Mouse (Mus musculus): Measurements from ENCODE around the gene Nod2. TPM values are rescaled to one million over a fixed set of nuclear protein-coding genes. Genes with fewer than 3 reads are reported as not detected.

Gene Nod2
- polyA plus RNA-seq, 1 experiment from 2014 or later = not detected

- Histone ChIP-seq H3K4me1 (replicated peaks) (0 out of 2 replicates have a peak, but pooled peaks cover 2% of the 10 kb centered on the region), H3K4me3 (no peak overlapping the region), H3K27ac (replicated peaks) (no peak overlapping the region), H3K36me3 (no peaks in the 10 kb centered on the region), H3K9me3 (no peaks in the 10 kb centered on the region), H3K27me3 (peaks cover 12% of the 10 kb centered on the region), H3K4me2 (no peak overlapping the region), H3K9ac (no peak overlapping the region)
- 63% methylated on average over 5 of the region's 5 CpGs for WGBS
- no peak for ATAC-seq (ENCODE audit: low FRiP score, low read depth)
These were observed 26.2 kb upstream of the Nod2 start for GRCm38 (mm10) chr8:88620931-88621330.

DNA sequence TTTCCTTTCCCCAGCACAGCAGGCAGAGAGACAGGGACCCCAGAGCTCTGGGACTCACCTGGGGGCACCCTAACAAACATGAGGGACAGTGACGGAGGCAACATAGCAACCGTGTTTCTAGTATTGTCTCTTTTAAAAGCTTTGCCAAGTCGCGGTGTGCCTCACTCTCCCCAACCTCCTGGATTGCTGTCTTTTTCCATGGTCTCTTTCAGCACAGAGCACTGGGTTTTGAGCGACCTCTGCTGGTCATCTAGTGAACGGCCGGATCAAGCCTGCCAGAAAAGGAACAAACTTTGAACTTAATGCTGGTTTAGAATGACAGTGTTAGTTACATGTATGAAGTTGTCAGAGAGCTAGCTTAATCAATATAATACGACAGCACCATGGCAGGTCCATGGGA is 25.7 kb upstream of the Nod2 start:
- H3K4me3 ChIP-seq = no peak overlapping the region
- H3K4me1 ChIP-seq (replicated peaks) = 0 out of 2 replicates have a peak, but pooled peaks cover 2% of the 10 kb centered on the region
- H3K9ac ChIP-seq = no peak overlapping the region
- H3K36me3 ChIP-seq = no peaks in the 10 kb centered on the region
- ATAC-seq (ENCODE audit: low FRiP score, low read depth) = 0 out of 2 replicates have a peak, but pooled peaks have one; percentile 47
- H3K9me3 ChIP-seq = no peaks in the 10 kb centered on the region
- no peak overlapping the region for H3K4me2 ChIP-seq
- no peak overlapping the region for H3K27ac ChIP-seq (replicated peaks)
- peaks cover 14% of the 10 kb centered on the region for H3K27me3 ChIP-seq
- WGBS = 2% methylated on average over 8 of the region's 8 CpGs

- Histone ChIP-seq H3K4me3 (no peak overlapping the region), H3K4me2 (no peak overlapping the region), H3K36me3 (no peaks in the 10 kb centered on the region), H3K27ac (replicated peaks) (no peak overlapping the region), H3K27me3 (peaks cover 14% of the 10 kb centered on the region), H3K9me3 (no peaks in the 10 kb centered on the region), H3K4me1 (replicated peaks) (peaks cover 18% of the 10 kb centered on the region), H3K9ac (no peak overlapping the region)
- ATAC-seq (ENCODE audit: low FRiP score, low read depth) = no peak
- WGBS = 67% methylated on average over 3 of the region's 3 CpGs
These were observed 23.8 kb upstream of the Nod2 start for GRCm38 (mm10) chr8:88623351-88623750.

GRCm38 (mm10) chr8:88624276-88624675 is 22.8 kb upstream of the Nod2 start:
- no peak overlapping the region for H3K4me2 ChIP-seq
- H3K36me3 ChIP-seq = no peaks in the 10 kb centered on the region
- H3K27me3 ChIP-seq = peaks cover 14% of the 10 kb centered on the region
- H3K27ac ChIP-seq (replicated peaks) = no peak overlapping the region
- no peak overlapping the region for H3K9ac ChIP-seq
- peaks cover 20% of the 10 kb centered on the region for H3K4me1 ChIP-seq (replicated peaks)
- H3K4me3 ChIP-seq = no peak overlapping the region
- no peaks in the 10 kb centered on the region for H3K9me3 ChIP-seq
- ATAC-seq (ENCODE audit: low FRiP score, low read depth) = no peak
- 72% methylated on average over 3 of the region's 3 CpGs for WGBS

DNA sequence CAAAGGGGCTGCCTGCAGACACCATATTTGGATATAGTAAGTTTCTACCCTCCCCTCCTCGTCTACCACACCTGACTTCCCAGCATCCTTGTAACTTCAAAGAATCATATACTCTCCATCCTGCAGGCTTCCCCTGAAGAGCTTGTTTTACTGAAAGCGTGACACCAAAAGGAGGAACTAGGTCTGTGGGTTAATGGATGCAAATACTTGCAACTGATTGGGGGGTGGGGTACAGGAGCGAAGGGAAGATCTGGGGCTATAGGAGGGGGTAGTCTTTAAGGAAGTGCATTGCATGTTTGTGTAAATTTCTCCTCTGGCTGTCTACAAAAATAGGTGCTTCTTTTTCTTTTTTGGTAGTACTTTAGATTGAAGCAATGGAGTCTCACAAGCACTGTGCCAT is 20.7 kb upstream of the Nod2 start:
- no peak overlapping the region; the same call in 1 of the 2 replicates for H3K9ac ChIP-seq
- ATAC-seq (ENCODE audit: low FRiP score, low read depth) = no peak
- peak overlapping the region; percentile 58 for H3K4me3 ChIP-seq
- H3K36me3 ChIP-seq = no peaks in the 10 kb centered on the region
- H3K27ac ChIP-seq (replicated peaks) = no peak overlapping the region
- peaks cover 14% of the 10 kb centered on the region for H3K27me3 ChIP-seq
- H3K4me1 ChIP-seq (replicated peaks) = peaks cover 18% of the 10 kb centered on the region
- no peaks in the 10 kb centered on the region for H3K9me3 ChIP-seq
- WGBS = 81% methylated on average over 3 of the region's 3 CpGs
- no peak overlapping the region; the same call in 1 of the 2 replicates for H3K4me2 ChIP-seq

DNA sequence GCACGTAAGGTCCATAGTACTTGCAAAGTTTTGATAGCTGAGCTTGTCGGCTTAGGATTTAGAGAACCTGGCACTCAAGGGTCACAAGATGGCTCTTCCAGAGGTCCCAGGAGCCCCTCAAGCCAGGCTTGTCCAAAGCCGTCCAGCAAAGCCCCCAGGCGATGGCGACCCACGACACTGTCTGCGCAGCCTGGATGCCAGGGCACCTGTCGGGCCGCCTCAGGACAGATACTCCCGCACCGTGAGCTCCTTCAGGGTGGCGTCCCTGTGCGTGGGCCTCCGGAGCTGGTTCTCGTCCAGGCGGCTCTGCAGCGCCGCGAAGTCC is 20.2 kb upstream of the Nod2 start:
- Histone ChIP-seq H3K27me3 (peaks cover 14% of the 10 kb centered on the region), H3K36me3 (no peaks in the 10 kb centered on the region), H3K4me1 (replicated peaks) (peaks cover 18% of the 10 kb centered on the region), H3K9ac (peak overlapping the region; percentile 75), H3K4me2 (peak overlapping the region; percentile 95), H3K27ac (replicated peaks) (peak overlapping the region; percentile 90), H3K4me3 (peak overlapping the region; percentile 58), H3K9me3 (no peaks in the 10 kb centered on the region)
- no peak; the same call in 1 of the 2 replicates for ATAC-seq (ENCODE audit: low FRiP score, low read depth)
- WGBS = 15% methylated on average over 19 of the region's 19 CpGs

DNA sequence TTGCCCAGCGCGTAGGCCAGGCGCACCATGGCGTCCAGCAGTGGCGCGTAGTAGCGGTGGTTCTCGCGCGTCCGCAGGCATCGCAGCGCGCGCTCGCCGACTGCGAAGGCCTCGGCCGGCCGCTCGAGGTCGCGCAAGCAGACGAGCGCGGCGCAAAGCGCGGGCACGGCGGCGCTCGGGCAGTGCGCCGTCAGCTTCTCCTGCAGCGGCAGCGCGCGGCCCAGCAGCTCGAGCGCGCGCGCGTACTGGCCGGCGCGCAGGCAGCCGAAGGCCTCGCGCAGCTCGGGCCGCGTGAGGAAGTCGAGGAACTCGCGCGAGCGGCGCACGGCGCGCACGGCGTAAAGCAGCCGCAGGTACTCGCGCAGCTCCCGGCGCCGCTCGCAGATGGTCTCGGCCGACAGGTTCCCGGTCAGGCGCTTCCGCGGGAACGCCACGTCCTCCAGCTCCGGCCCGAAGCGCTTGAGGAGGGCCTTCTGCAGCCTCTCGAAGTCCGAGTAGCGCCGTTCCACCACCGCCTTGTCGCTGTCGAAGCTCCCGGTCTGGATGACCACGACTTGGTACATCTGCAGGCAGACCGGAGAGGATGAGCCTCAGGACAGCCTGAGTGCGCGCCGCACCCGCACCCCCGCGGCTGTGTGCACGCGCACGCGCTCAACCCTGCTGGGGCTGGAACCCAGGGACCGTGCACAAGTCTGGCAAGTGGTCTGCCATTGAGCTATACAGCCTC is 19.7 kb upstream of the Nod2 start:
- Histone ChIP-seq H3K27me3 (peaks cover 10% of the 10 kb centered on the region), H3K4me1 (replicated peaks) (peaks cover 18% of the 10 kb centered on the region), H3K9ac (peak overlapping the region; percentile 75), H3K27ac (replicated peaks) (peak overlapping the region; percentile 90), H3K36me3 (no peaks in the 10 kb centered on the region), H3K4me3 (peak overlapping the region; percentile 58), H3K4me2 (peak overlapping the region; percentile 95), H3K9me3 (no peaks in the 10 kb centered on the region)
- WGBS = under 1% methylated on average over 88 of the region's 105 CpGs
- peak; percentile 83 for ATAC-seq (ENCODE audit: low FRiP score, low read depth)

DNA sequence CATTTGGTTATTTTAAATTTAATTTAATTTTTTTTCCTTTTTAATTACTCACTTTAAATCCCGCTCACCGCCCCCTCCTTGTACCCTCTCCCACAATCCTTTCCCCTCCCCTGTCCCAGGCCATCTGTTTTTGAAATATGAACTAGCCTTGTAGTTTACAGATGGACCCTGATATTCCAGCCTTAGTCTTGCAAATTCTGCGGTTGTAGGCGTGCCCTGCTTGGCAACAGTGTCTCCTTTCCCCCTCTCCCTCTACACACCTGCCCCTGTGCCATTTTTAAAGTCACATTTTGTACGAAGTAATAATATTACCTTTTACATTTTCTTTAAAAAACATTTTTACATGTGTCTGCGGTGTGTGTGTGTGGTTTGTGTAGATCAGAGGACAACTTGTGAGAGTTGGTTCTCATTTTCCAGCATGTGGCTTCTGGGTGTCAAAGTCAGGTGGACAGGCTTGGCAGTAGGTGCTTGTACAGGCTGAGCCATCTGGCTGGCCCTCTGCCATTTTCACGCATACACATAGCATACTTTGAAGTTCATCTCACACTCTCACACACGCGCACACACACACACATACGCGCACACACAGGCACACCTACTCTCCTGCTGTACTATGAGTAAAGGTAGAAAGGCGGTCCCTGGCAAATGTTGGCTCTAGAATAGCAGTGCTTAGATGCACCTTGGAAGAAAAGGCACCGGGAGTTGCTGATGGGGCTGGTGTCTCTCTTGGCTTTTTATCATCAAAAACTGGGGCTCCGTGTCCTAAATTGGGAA is 18.9 kb upstream of the Nod2 start:
- 62% methylated on average over 14 of the region's 14 CpGs for WGBS
- no peak for ATAC-seq (ENCODE audit: low FRiP score, low read depth)

DNA sequence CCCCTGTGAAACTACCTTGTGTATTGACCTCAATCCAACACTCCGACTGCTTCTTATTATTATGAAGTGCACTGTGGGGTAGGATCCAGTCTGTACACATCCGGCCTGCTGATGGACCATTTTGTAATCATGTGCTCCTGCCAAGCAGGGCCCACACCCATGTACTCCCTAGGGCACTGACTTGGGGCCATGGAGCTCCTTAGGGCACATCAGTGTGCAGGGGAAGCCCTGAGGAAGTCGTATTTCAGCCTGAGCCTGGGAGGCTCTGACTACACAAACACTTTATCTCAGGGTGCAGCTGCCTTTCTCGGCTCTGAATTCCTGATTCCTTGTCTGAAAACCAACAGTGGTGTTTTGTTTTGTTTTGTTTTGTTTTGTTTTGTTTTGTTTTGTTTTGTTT is 16.9 kb upstream of the Nod2 start:
- no peak for ATAC-seq (ENCODE audit: low FRiP score, low read depth)

More for the DNA sequence above, 18.9 kb upstream of the Nod2 start:
- Histone ChIP-seq H3K9me3 (no peaks in the 10 kb centered on the region), H3K4me1 (replicated peaks) (peaks cover 18% of the 10 kb centered on the region), H3K9ac (peak overlapping the region; percentile 75), H3K27me3 (peaks cover 10% of the 10 kb centered on the region), H3K36me3 (no peaks in the 10 kb centered on the region), H3K4me2 (peak overlapping the region; percentile 95), H3K4me3 (peak overlapping the region; percentile 58), H3K27ac (replicated peaks) (peak overlapping the region; percentile 90)

DNA sequence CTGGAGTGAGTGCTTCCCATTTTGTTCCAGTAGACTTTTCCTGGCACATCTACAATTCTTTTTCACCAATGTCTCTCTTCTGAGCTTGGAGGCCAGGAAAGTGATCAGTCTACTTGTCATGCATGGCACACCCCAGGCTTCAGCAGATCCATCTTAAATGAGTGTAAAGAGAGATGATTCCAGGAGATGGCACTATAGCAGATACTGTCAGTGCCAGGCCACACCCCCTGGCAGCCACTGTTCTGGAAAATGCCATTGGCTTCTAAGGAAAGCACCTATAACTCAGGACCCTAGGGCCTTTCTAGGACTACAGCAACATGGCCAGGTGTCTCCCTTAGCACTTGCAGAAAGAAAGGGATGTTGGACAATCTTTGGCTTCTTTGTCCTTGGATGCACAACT is 16.0 kb upstream of the Nod2 start:
- H3K27ac ChIP-seq (replicated peaks) = no peak overlapping the region
- no peak overlapping the region for H3K4me2 ChIP-seq
- H3K4me3 ChIP-seq = no peak overlapping the region
- ATAC-seq (ENCODE audit: low FRiP score, low read depth) = no peak
- H3K27me3 ChIP-seq = peaks cover 1% of the 10 kb centered on the region; the same call in 1 of the 2 replicates
- H3K36me3 ChIP-seq = no peaks in the 10 kb centered on the region
- peaks cover 18% of the 10 kb centered on the region for H3K4me1 ChIP-seq (replicated peaks)
- H3K9me3 ChIP-seq = no peaks in the 10 kb centered on the region
- no peak overlapping the region for H3K9ac ChIP-seq

More for the DNA sequence above, 16.9 kb upstream of the Nod2 start:
- H3K4me1 ChIP-seq (replicated peaks) = peaks cover 18% of the 10 kb centered on the region
- WGBS = 77% methylated on average over 4 of the region's 4 CpGs
- H3K9ac ChIP-seq = no peak overlapping the region
- H3K36me3 ChIP-seq = no peaks in the 10 kb centered on the region
- peaks cover 10% of the 10 kb centered on the region for H3K27me3 ChIP-seq
- no peak overlapping the region for H3K4me3 ChIP-seq
- H3K4me2 ChIP-seq = no peak overlapping the region
- no peaks in the 10 kb centered on the region for H3K9me3 ChIP-seq
- no peak overlapping the region for H3K27ac ChIP-seq (replicated peaks)

GRCm38 (mm10) chr8:88633343-88633765 is 13.8 kb upstream of the Nod2 start:
- no peaks in the 10 kb centered on the region for H3K36me3 ChIP-seq
- H3K4me2 ChIP-seq = no peak overlapping the region
- H3K9ac ChIP-seq = no peak overlapping the region
- no peak for ATAC-seq (ENCODE audit: low FRiP score, low read depth)
- WGBS = 87% methylated on average over 7 of the region's 7 CpGs
- peaks cover 2% of the 10 kb centered on the region for H3K4me1 ChIP-seq (replicated peaks)
- H3K27me3 ChIP-seq = no peaks in the 10 kb centered on the region
- no peak overlapping the region for H3K27ac ChIP-seq (replicated peaks)
- H3K9me3 ChIP-seq = no peaks in the 10 kb centered on the region
- no peak overlapping the region for H3K4me3 ChIP-seq
